ENCODE assay signal across 8 mouse cellular contexts in genomic region chr9:47367266-47367957, GRCm38 (mm10).
DNase-seq lines count a peak whose midpoint lies in the region; ATAC-seq and TF ChIP-seq lines count a peak whose summit lies in the region.

No protein-coding gene starts in this region.

- TF ChIP-seq CTCF in ES-Bruce4 (IDR thresholded peaks at IDR 0.05; ENCODE audit: low read depth, low read length) = peak; percentile 26
- TF ChIP-seq CTCF in forebrain, postnatal 0 days (IDR thresholded peaks at IDR 0.05; ENCODE audit: low read depth) = peak; percentile 23; the same call in 1 of the 2 replicates
- no peak for TF ChIP-seq CTCF in liver, embryonic 14.5 days (IDR thresholded peaks at IDR 0.05; ENCODE audit: low read depth)

- no peaks in the 10 kb centered on the region for H3K27me3 ChIP-seq in ES-Bruce4 (ENCODE audit: control insufficient read depth, insufficient read depth, low read length, poor library complexity, severe bottlenecking)
- H3K27me3 ChIP-seq in forebrain, postnatal 0 days (ENCODE audit: insufficient read depth, low read length) = no peaks in the 10 kb centered on the region; the same call in 1 of the 2 replicates
- H3K27me3 ChIP-seq in liver, embryonic 14.5 days (ENCODE audit: control insufficient read depth, insufficient read depth, low read length) = peaks cover 8% of the 10 kb centered on the region; the same call in 1 of the 2 replicates

- H3K9ac ChIP-seq in ES-Bruce4 (ENCODE audit: low read depth, poor library complexity, severe bottlenecking) = peak overlapping the region; percentile 69; the same call in 1 of the 2 replicates
- H3K9ac ChIP-seq in forebrain, postnatal 0 days = no peak overlapping the region
- H3K9ac ChIP-seq in liver, embryonic 14.5 days (replicated peaks) = no peak overlapping the region

- DNase-seq in embryo, embryonic 10.5 days (ENCODE audit: low spot score) = peak; percentile 45
- no peak for DNase-seq in embryo, embryonic 10 days (ENCODE audit: low spot score)
- DNase-seq in forebrain, postnatal 0 days = no peak
- DNase-seq in liver, embryonic 14.5 days (ENCODE audit: low read depth in 3 of 3, low spot score in 3 of 3) = no peak
- no peak for DNase-seq in adrenal gland, postnatal 4 days (ENCODE audit: low spot score in 2 of 2)
- no peak for DNase-seq in urinary bladder, adult 18-20 months (ENCODE audit: low spot score in 2 of 2)
- no peak for DNase-seq in spleen, postnatal 4 days (ENCODE audit: low spot score in 2 of 2)

- peaks cover 2% of the 10 kb centered on the region for H3K4me1 ChIP-seq in ES-Bruce4 (ENCODE audit: control insufficient read depth, insufficient read depth, low read length)
- H3K4me1 ChIP-seq in forebrain, postnatal 0 days (ENCODE audit: insufficient read depth) = peaks cover 10% of the 10 kb centered on the region
- H3K4me1 ChIP-seq in liver, embryonic 14.5 days (replicated peaks; ENCODE audit: control insufficient read depth in 2 of 2, insufficient read depth in 2 of 2, low read length in 1 of 2) = peaks cover 0 to 2% of the 10 kb centered on the region in 2 experiments; a peak in 1 of 4 replicates

- no peak for TF ChIP-seq POLR2A in ES-Bruce4 (IDR thresholded peaks at IDR 0.05; ENCODE audit: insufficient read depth, low read length)

- H3K36me3 ChIP-seq in ES-Bruce4 (ENCODE audit: control insufficient read depth, insufficient read depth, low read length, poor library complexity, severe bottlenecking) = no peaks in the 10 kb centered on the region
- no peaks in the 10 kb centered on the region for H3K36me3 ChIP-seq in forebrain, postnatal 0 days (ENCODE audit: insufficient read depth)
- H3K36me3 ChIP-seq in liver, embryonic 14.5 days (replicated peaks; ENCODE audit: control insufficient read depth, insufficient read depth, low read depth) = no peaks in the 10 kb centered on the region

- H3K4me2 ChIP-seq in forebrain, postnatal 0 days (ENCODE audit: low read depth) = peak overlapping the region; percentile 74
- peak overlapping the region; percentile 37 for H3K4me2 ChIP-seq in liver, embryonic 14.5 days (ENCODE audit: low read depth)

- peak; percentile 51; the same call in 1 of the 2 replicates for ATAC-seq in forebrain, postnatal 0 days
- no peak for ATAC-seq in liver, embryonic 14.5 days (ENCODE audit: insufficient read depth)

- H3K9me3 ChIP-seq in ES-Bruce4 (replicated peaks; ENCODE audit: control insufficient read depth, insufficient read depth, low read length, poor library complexity, severe bottlenecking) = no peaks in the 10 kb centered on the region
- no peaks in the 10 kb centered on the region for H3K9me3 ChIP-seq in forebrain, postnatal 0 days (ENCODE audit: low read length)
- no peaks in the 10 kb centered on the region for H3K9me3 ChIP-seq in liver, embryonic 14.5 days (ENCODE audit: control insufficient read depth, low read length)

- no peak overlapping the region for H3K27ac ChIP-seq in ES-Bruce4 (ENCODE audit: insufficient read depth, low read length)
- no peak overlapping the region for H3K27ac ChIP-seq in forebrain, postnatal 0 days (ENCODE audit: low read depth, low read length)
- H3K27ac ChIP-seq in liver, embryonic 14.5 days = no peak overlapping the region

- H3K4me3 ChIP-seq in ES-Bruce4 (ENCODE audit: low read depth, low read length) = peak overlapping the region; percentile 65; the same call in 1 of the 2 replicates
- peak overlapping the region; percentile 33 for H3K4me3 ChIP-seq in forebrain, postnatal 0 days (ENCODE audit: low read depth, low read length)
- H3K4me3 ChIP-seq in liver, embryonic 14.5 days (ENCODE audit: insufficient read depth in 1 of 2, low read depth in 2 of 2, low read length in 2 of 2) = no peak overlapping the region

- 10% methylated on average over 17 of the region's 17 CpGs for WGBS in forebrain, postnatal 0 days
- WGBS in liver, embryonic 14.5 days (ENCODE audit: insufficient replicate concordance) = 22% methylated on average over 17 of the region's 17 CpGs

- TF ChIP-seq EP300 in ES-Bruce4 (IDR thresholded peaks at IDR 0.05; ENCODE audit: insufficient read depth, low read depth, low read length) = 0 out of 2 replicates have a peak, but pooled peaks have one; percentile 22
- TF ChIP-seq EP300 in liver, embryonic 14.5 days (IDR thresholded peaks at IDR 0.05; ENCODE audit: low read depth) = no peak

Comparison
In these comparisons a context has a peak if more than half of its experiments do, and no peak if none do; other contexts are left out.
1. H3K4me3 ChIP-seq: peak in ES-Bruce4 (single experiment) and forebrain, postnatal 0 days (single experiment); none in liver, embryonic 14.5 days (0 of 2).